Mouse (Mus musculus) G1E (cell line): ENCODE data around the gene Grik4.

Source experiments
- CTCF ChIP-seq: IDR thresholded peaks from 2 replicates; pipeline ENCODE4 v1.5.1; 2012; ENCODE audit warnings: low read depth, low read length, inconsistent platforms, mixed read lengths
- GATA1 ChIP-seq: IDR thresholded peaks from 2 replicates; pipeline ENCODE4 v1.6.1; 2012; ENCODE audit warnings: borderline replicate concordance, low read length, inconsistent platforms, mixed read lengths
- GATA2 ChIP-seq: IDR thresholded peaks from 2 replicates; pipeline ENCODE4 v1.6.1; 2012; ENCODE audit warnings: low read depth, low read length, inconsistent platforms, borderline replicate concordance
- POLR2AphosphoS5 ChIP-seq: IDR thresholded peaks from 2 replicates; pipeline ENCODE4 v1.6.1; 2012; ENCODE audit warnings: low read depth, low read length, inconsistent platforms; ENCODE audit not compliant: insufficient replicate concordance
- TAL1 ChIP-seq: conservative IDR thresholded peaks from 2 replicates; pipeline ENCODE4 v1.6.1; 2012; ENCODE audit warnings: low read depth, low read length, inconsistent platforms, mixed read lengths

- TF ChIP-seq CTCF (no peak), GATA1 (no peak), TAL1 (no peak), POLR2AphosphoS5 (no peak), GATA2 (no peak)
These were observed 342.8 kb downstream of the Grik4 start for GRCm38 (mm10) chr9:42601445-42601844.
